Mouse (Mus musculus): ENCODE measurements around the gene RPS10-NUDT3.
A peak's percentile ranks its signal among the peaks of the same experiment; 100 is the strongest.

Gene RPS10-NUDT3

GRCm38 (mm10) chr17:27634871-27635574, at the start of gene RPS10-NUDT3:
TSS of gene RPS10-NUDT3 (minus strand) at chr17:27635222.
- peak; percentile 91 for DNase-seq (ENCODE audit: low read depth)

GRCm38 (mm10) chr17:27678924-27679813, 44.1 kb upstream of the RPS10-NUDT3 start:
- no peak for DNase-seq (ENCODE audit: low read depth)

GRCm38 (mm10) chr17:27677756-27678155, 42.7 kb upstream of the RPS10-NUDT3 start:
- DNase-seq (ENCODE audit: low read depth): no peak

GRCm38 (mm10) chr17:27676270-27676669, 41.2 kb upstream of the RPS10-NUDT3 start:
- DNase-seq (ENCODE audit: low read depth): no peak

GRCm38 (mm10) chr17:27675453-27675852, 40.4 kb upstream of the RPS10-NUDT3 start:
- peak; percentile 34 for DNase-seq (ENCODE audit: low read depth)

- DNase-seq (ENCODE audit: low read depth): no peak
These were observed 38.9 kb upstream of the RPS10-NUDT3 start for GRCm38 (mm10) chr17:27673945-27674344.

GRCm38 (mm10) chr17:27671720-27672119, 36.7 kb upstream of the RPS10-NUDT3 start:
- no peak for DNase-seq (ENCODE audit: low read depth)

- DNase-seq (ENCODE audit: low read depth): no peak
These were observed 23.7 kb upstream of the RPS10-NUDT3 start for GRCm38 (mm10) chr17:27658767-27659166.

GRCm38 (mm10) chr17:27657123-27657522, 22.1 kb upstream of the RPS10-NUDT3 start:
- DNase-seq (ENCODE audit: low read depth): no peak

- peak; percentile 69 for DNase-seq (ENCODE audit: low read depth)
These were observed 21.4 kb upstream of the RPS10-NUDT3 start for GRCm38 (mm10) chr17:27656414-27656813.

- DNase-seq (ENCODE audit: low read depth): peak; percentile 29
These were observed 21.0 kb upstream of the RPS10-NUDT3 start for GRCm38 (mm10) chr17:27656011-27656399.

- no peak for DNase-seq (ENCODE audit: low read depth)
These were observed 20.3 kb upstream of the RPS10-NUDT3 start, which contains the start of gene Pacsin1 for GRCm38 (mm10) chr17:27655089-27656010. TSS of gene Pacsin1 (plus strand) at chr17:27655509.

GRCm38 (mm10) chr17:27653253-27653959, 18.4 kb upstream of the RPS10-NUDT3 start:
- DNase-seq (ENCODE audit: low read depth): no peak

- DNase-seq (ENCODE audit: low read depth): no peak
These were observed 17.2 kb upstream of the RPS10-NUDT3 start for GRCm38 (mm10) chr17:27652046-27652790.

GRCm38 (mm10) chr17:27650586-27650985, 15.6 kb upstream of the RPS10-NUDT3 start:
- DNase-seq (ENCODE audit: low read depth): no peak

- peak; percentile 82 for DNase-seq (ENCODE audit: low read depth)
These were observed 15.1 kb upstream of the RPS10-NUDT3 start for GRCm38 (mm10) chr17:27650160-27650559.

GRCm38 (mm10) chr17:27645807-27646206, 10.8 kb upstream of the RPS10-NUDT3 start:
- no peak for DNase-seq (ENCODE audit: low read depth)

- DNase-seq (ENCODE audit: low read depth): no peak
These were observed 9.6 kb upstream of the RPS10-NUDT3 start for GRCm38 (mm10) chr17:27644572-27644971.

- DNase-seq (ENCODE audit: low read depth): no peak
These were observed 8.7 kb upstream of the RPS10-NUDT3 start for GRCm38 (mm10) chr17:27643756-27644155.

GRCm38 (mm10) chr17:27643101-27643500, 8.1 kb upstream of the RPS10-NUDT3 start:
- DNase-seq (ENCODE audit: low read depth): no peak
